Mouse (Mus musculus): Measurements from ENCODE around the gene Aurkb. TPM values are rescaled to one million over a fixed set of nuclear protein-coding genes. Genes with fewer than 3 reads are reported as not detected.
"Not testable (repeated sequence)": the region's sequence is repeated elsewhere in the genome, so short reads cannot be mapped to it uniquely, and the experiment has no call there.

Gene Aurkb
- total RNA-seq (2021): under 1 TPM; 0.73 to 0.99 TPM

- peak; percentile 66 to 78 for DNase-seq (ENCODE audit: low spot score in 2 of 2)
- intact Hi-C loops (cut with DNase I): no loop called here
Observed at GRCm38 (mm10) chr11:69045531-69046394, at the start of gene Aurkb. Gene Aurkb, plus strand, starts transcription at chr11:69045647.

- DNase-seq (ENCODE audit: low spot score in 2 of 2): no peak
- intact Hi-C loops (cut with DNase I): no loop called here
Observed at GRCm38 (mm10) chr11:68997080-68997479, 48.4 kb upstream of the Aurkb start.

- DNase-seq (ENCODE audit: low spot score in 2 of 2); intact Hi-C loops (cut with DNase I): not testable (repeated sequence)
Observed at GRCm38 (mm10) chr11:69002782-69003181, 42.7 kb upstream of the Aurkb start.

- DNase-seq (ENCODE audit: low spot score in 2 of 2): no peak
- intact Hi-C loops (cut with DNase I): no loop called here
Observed at GRCm38 (mm10) chr11:69003592-69003991, 41.9 kb upstream of the Aurkb start.

- DNase-seq (ENCODE audit: low spot score in 2 of 2): peak in 1 of 2 experiments; percentile 65
- intact Hi-C loops (cut with DNase I): no loop called here
Observed at GRCm38 (mm10) chr11:69005193-69005592, 40.3 kb upstream of the Aurkb start.

- DNase-seq (ENCODE audit: low spot score in 2 of 2); intact Hi-C loops (cut with DNase I): not testable (repeated sequence)
Observed at GRCm38 (mm10) chr11:69006575-69006974, 38.9 kb upstream of the Aurkb start.

GRCm38 (mm10) chr11:69008182-69009121, 37.0 kb upstream of the Aurkb start, which contains the start of gene Pfas:
Gene Pfas, minus strand, starts transcription at chr11:69008460.
- intact Hi-C loops (cut with DNase I): no loop called here
- DNase-seq (ENCODE audit: low spot score in 2 of 2): peak; percentile 94

GRCm38 (mm10) chr11:69009508-69009907, 35.9 kb upstream of the Aurkb start:
- intact Hi-C loops (cut with DNase I): no loop called here
- no peak for DNase-seq (ENCODE audit: low spot score in 2 of 2)

GRCm38 (mm10) chr11:69010400-69011323, 34.8 kb upstream of the Aurkb start:
- no peak for DNase-seq (ENCODE audit: low spot score in 2 of 2)
- intact Hi-C loops (cut with DNase I): no loop called here

GRCm38 (mm10) chr11:69011445-69011844, 34.0 kb upstream of the Aurkb start:
- DNase-seq (ENCODE audit: low spot score in 2 of 2); intact Hi-C loops (cut with DNase I): not testable (repeated sequence)

- peak; percentile 85 to 95 for DNase-seq (ENCODE audit: low spot score in 2 of 2)
- intact Hi-C loops (cut with DNase I): no loop called here
Observed at GRCm38 (mm10) chr11:69012071-69012601, 33.3 kb upstream of the Aurkb start.

GRCm38 (mm10) chr11:69015644-69016441, 29.6 kb upstream of the Aurkb start, which contains the start of gene Ctc1:
Gene Ctc1, plus strand, starts transcription at chr11:69015911.
- peak; percentile 90 to 94 for DNase-seq (ENCODE audit: low spot score in 2 of 2)
- intact Hi-C loops (cut with DNase I): loop anchor here (1.0 kb wide), 1 partner anchor 20 kb away; no protein-coding TSS in a partner anchor

- intact Hi-C loops (cut with DNase I): loop anchor here (1.0 kb wide), 1 partner anchor 20 kb away; no protein-coding TSS in a partner anchor
- DNase-seq (ENCODE audit: low spot score in 2 of 2): no peak
Observed at GRCm38 (mm10) chr11:69016755-69017154, 28.7 kb upstream of the Aurkb start.

GRCm38 (mm10) chr11:69020691-69021090, 24.8 kb upstream of the Aurkb start:
- intact Hi-C loops (cut with DNase I): no loop called here
- no peak for DNase-seq (ENCODE audit: low spot score in 2 of 2)

GRCm38 (mm10) chr11:69026562-69026961, 18.9 kb upstream of the Aurkb start:
- intact Hi-C loops (cut with DNase I): no loop called here

GRCm38 (mm10) chr11:69028805-69029204, 16.6 kb upstream of the Aurkb start:
- intact Hi-C loops (cut with DNase I): no loop called here
- no peak for DNase-seq (ENCODE audit: low spot score in 2 of 2)

More at GRCm38 (mm10) chr11:69026562-69026961, 18.9 kb upstream of the Aurkb start:
- no peak for DNase-seq (ENCODE audit: low spot score in 2 of 2)

- intact Hi-C loops (cut with DNase I): no loop called here
- DNase-seq (ENCODE audit: low spot score in 2 of 2): no peak
Observed at GRCm38 (mm10) chr11:69033552-69033951, 11.9 kb upstream of the Aurkb start.

GRCm38 (mm10) chr11:69034585-69034984, 10.9 kb upstream of the Aurkb start:
- intact Hi-C loops (cut with DNase I): no loop called here
- DNase-seq (ENCODE audit: low spot score in 2 of 2): no peak

All from left cerebral cortex, postnatal 25 days (tissue).